Mouse (Mus musculus) neural tube, embryonic 11.5 days (tissue): ENCODE data around the gene Rtn4rl1. TPM values are rescaled to one million over a fixed set of nuclear protein-coding genes. Genes with fewer than 3 reads are reported as not detected.

Experiments
- ATAC-seq: fragments of 200-750 bp; cut with Nextera tagmentation; 2 replicates; pipeline ENCODE4 v1.8.0; 2017; ENCODE audit warnings: moderate number of reproducible peaks, mild to moderate bottlenecking, moderate TSS enrichment, moderate library complexity; ENCODE audit not compliant: insufficient read depth, low FRiP score, low TSS enrichment
- DNase-seq: peaks from one replicate; pipeline ENCODE4 v3.0.0-alpha.2; 2015; ENCODE audit warnings: low spot score
- H3K27ac ChIP-seq: fragments of 300-500 bp; sonication (generic); 2 replicates; pipeline ENCODE4 v1.5.1; 2014; ENCODE audit warnings: low read depth, mild to moderate bottlenecking, low read length
- H3K27me3 ChIP-seq: fragments of 300-500 bp; sonication (generic); 2 replicates; pipeline ENCODE4 v1.6.1; 2014; ENCODE audit warnings: mild to moderate bottlenecking, low read length, mixed read lengths; ENCODE audit not compliant: control insufficient read depth, insufficient read depth
- H3K36me3 ChIP-seq: fragments of 300-500 bp; sonication (generic); 2 replicates; pipeline ENCODE4 v1.6.1; 2014; ENCODE audit warnings: mild to moderate bottlenecking, low read length, moderate library complexity, mixed read lengths; ENCODE audit not compliant: control insufficient read depth, insufficient read depth
- H3K4me1 ChIP-seq: fragments of 300-500 bp; sonication (generic); 2 replicates; pipeline ENCODE4 v1.6.1; 2014; ENCODE audit warnings: low read length, mixed read lengths; ENCODE audit not compliant: control insufficient read depth, insufficient read depth
- H3K4me2 ChIP-seq: fragments of 300-500 bp; sonication (generic); 2 replicates; pipeline ENCODE4 v1.6.1; 2014; ENCODE audit warnings: low read depth, mild to moderate bottlenecking, moderate library complexity
- H3K4me3 ChIP-seq: fragments of 300-500 bp; sonication (generic); 2 replicates; pipeline ENCODE4 v1.5.1; 2014; ENCODE audit warnings: low read depth, low read length
- H3K9ac ChIP-seq: fragments of 300-500 bp; sonication (generic); 2 replicates; pipeline ENCODE4 v1.6.1; 2014; ENCODE audit warnings: mild to moderate bottlenecking, low read length
- H3K9me3 ChIP-seq: fragments of 300-500 bp; sonication (generic); 2 replicates; pipeline ENCODE4 v1.6.1; 2016; ENCODE audit warnings: low read length; ENCODE audit not compliant: control insufficient read depth
- WGBS: fragments of 180-500 bp; shearing (Covaris S2); extraction: QIAGEN DNeasy Blood & Tissue Kit; methylation state at CpG from one replicate; pipeline ENCODE4 v1.1.7; 2014; 5-methylcytosine and 5-hydroxymethylcytosine counted together
- polyA plus RNA-seq: library from polyadenylated mRNA; unstranded; fragments of >200 nt; fragmentation: Nextera tagmentation; extraction: Ambion mirVana; gene quantifications from 2 replicates; pipeline ENCODE4 v1.2.1, GENCODE M21; 2014

Rtn4rl1 gene
- 4.5 and 6.0 TPM in 2 replicates for polyA plus RNA-seq

GRCm38 (mm10) chr11:75193256-75194071 lies at the start of gene Rtn4rl1:
Gene Rtn4rl1, plus strand, starts transcription at chr11:75193783.
- peaks cover 58% of the 10 kb centered on the region for H3K27me3 ChIP-seq
- DNase-seq (peak; percentile 52), ATAC-seq (no peak)
- H3K4me3 ChIP-seq = peak within 1 kb of the TSS; percentile 43
- H3K9ac ChIP-seq = peak within 1 kb of the TSS; percentile 47
- WGBS = under 1% methylated on average over 74 of the region's 84 CpGs
- H3K36me3 ChIP-seq = no peaks in the 10 kb centered on the region
- H3K4me1 ChIP-seq = peaks cover 25% of the 10 kb centered on the region
- no peaks in the 10 kb centered on the region for H3K9me3 ChIP-seq
- H3K4me2 ChIP-seq = peak within 1 kb of the TSS; percentile 69
- no peak within 1 kb of the TSS for H3K27ac ChIP-seq

GRCm38 (mm10) chr11:75145841-75146240 lies 47.7 kb upstream of the Rtn4rl1 start:
- Histone ChIP-seq H3K36me3 (peaks cover 4% of the 10 kb centered on the region), H3K27me3 (no peaks in the 10 kb centered on the region), H3K9me3 (no peaks in the 10 kb centered on the region), H3K27ac (no peak overlapping the region), H3K9ac (no peak overlapping the region), H3K4me1 (peaks cover 15% of the 10 kb centered on the region), H3K4me3 (no peak overlapping the region), H3K4me2 (no peak overlapping the region)
- 88% methylated on average over 2 of the region's 2 CpGs for WGBS
- ATAC-seq (no peak), DNase-seq (no peak)

- H3K4me2 ChIP-seq = no peak overlapping the region
Observed at GRCm38 (mm10) chr11:75147106-75147845, 46.3 kb upstream of the Rtn4rl1 start.

DNA sequence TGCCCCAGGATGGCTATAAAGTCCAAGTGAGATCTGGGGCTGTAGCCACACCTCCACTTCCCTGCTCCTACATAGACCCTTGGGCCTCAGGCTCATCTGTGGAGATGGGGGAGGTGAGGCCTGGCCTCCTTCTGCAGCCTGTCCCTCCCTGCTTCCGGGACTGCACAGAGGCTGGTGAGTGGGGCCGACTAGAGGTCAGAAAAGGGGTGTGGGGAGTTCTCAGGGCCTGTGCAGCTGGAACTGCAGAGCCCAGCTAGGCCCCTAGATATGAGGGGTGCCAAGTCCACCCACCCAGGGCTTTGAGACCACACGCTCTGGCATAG lies 45.8 kb upstream of the Rtn4rl1 start:
- H3K36me3 ChIP-seq = peaks cover 4% of the 10 kb centered on the region
- no peak overlapping the region for H3K4me3 ChIP-seq
- H3K27me3 ChIP-seq = no peaks in the 10 kb centered on the region
- no peaks in the 10 kb centered on the region for H3K9me3 ChIP-seq
- ATAC-seq = no peak
- peak overlapping the region; percentile 83 for H3K27ac ChIP-seq
- peaks cover 9% of the 10 kb centered on the region for H3K4me1 ChIP-seq
- peak; percentile 57 for DNase-seq
- WGBS = 46% methylated on average over 3 of the region's 3 CpGs
- H3K4me2 ChIP-seq = no peak overlapping the region
- H3K9ac ChIP-seq = 0 out of 2 replicates have a peak overlapping the region, but pooled peaks have one; percentile 6

More at GRCm38 (mm10) chr11:75147106-75147845, 46.3 kb upstream of the Rtn4rl1 start:
- Histone ChIP-seq H3K36me3 (peaks cover 4% of the 10 kb centered on the region), H3K9me3 (no peaks in the 10 kb centered on the region), H3K27me3 (no peaks in the 10 kb centered on the region), H3K27ac (peak overlapping the region; percentile 83), H3K4me1 (peaks cover 9% of the 10 kb centered on the region), H3K9ac (no peak overlapping the region), H3K4me3 (no peak overlapping the region)
- 46% methylated on average over 11 of the region's 11 CpGs for WGBS
- ATAC-seq = peak; percentile 55; the same call in 1 of the 2 replicates
- peak; percentile 65 for DNase-seq

- 90% methylated on average over 10 of the region's 11 CpGs for WGBS
- DNase-seq (no peak), ATAC-seq (no peak)
- Histone ChIP-seq H3K27me3 (no peaks in the 10 kb centered on the region), H3K9ac (0 out of 2 replicates have a peak overlapping the region, but pooled peaks have one; percentile 6), H3K4me2 (no peak overlapping the region), H3K9me3 (no peaks in the 10 kb centered on the region), H3K4me1 (peaks cover 9% of the 10 kb centered on the region), H3K4me3 (no peak overlapping the region), H3K27ac (peak overlapping the region; percentile 83), H3K36me3 (peaks cover 4% of the 10 kb centered on the region)
Observed at GRCm38 (mm10) chr11:75148332-75149035, 45.1 kb upstream of the Rtn4rl1 start.

GRCm38 (mm10) chr11:75150346-75150745 lies 43.2 kb upstream of the Rtn4rl1 start:
- Histone ChIP-seq H3K27ac (no peak overlapping the region), H3K9me3 (no peaks in the 10 kb centered on the region), H3K27me3 (no peaks in the 10 kb centered on the region), H3K4me2 (no peak overlapping the region), H3K9ac (no peak overlapping the region), H3K36me3 (peaks cover 2% of the 10 kb centered on the region; the same call in 1 of the 2 replicates), H3K4me1 (peaks cover 9% of the 10 kb centered on the region), H3K4me3 (no peak overlapping the region)
- WGBS = 78% methylated on average over 1 of the region's 1 CpGs
- ATAC-seq (no peak), DNase-seq (no peak)

- H3K4me1 ChIP-seq = peaks cover 2% of the 10 kb centered on the region
- 81% methylated on average over 18 of the region's 18 CpGs for WGBS
- H3K36me3 ChIP-seq = peaks cover 2% of the 10 kb centered on the region; the same call in 1 of the 2 replicates
- no peak overlapping the region for H3K4me3 ChIP-seq
- no peak overlapping the region for H3K9ac ChIP-seq
- no peak overlapping the region for H3K4me2 ChIP-seq
- no peaks in the 10 kb centered on the region for H3K27me3 ChIP-seq
- no peaks in the 10 kb centered on the region for H3K9me3 ChIP-seq
- no peak overlapping the region for H3K27ac ChIP-seq
- DNase-seq (no peak), ATAC-seq (no peak)
Observed at GRCm38 (mm10) chr11:75152603-75153557, 40.7 kb upstream of the Rtn4rl1 start.
